Mouse (Mus musculus) gastrocnemius, adult 2 months (tissue): ENCODE measurements around the gene Araf. TPM values are rescaled to one million over a fixed set of nuclear protein-coding genes. Genes with fewer than 3 reads are reported as not detected.

Experiments used
- DNase-seq: peaks from one replicate; pipeline ENCODE4 v3.0.0; 2022
- H3K27ac ChIP-seq: fragments of 200-600 bp; 2 replicates; pipeline ENCODE4 v1.8.1; 2022; ENCODE audit warnings: mild to moderate bottlenecking
- H3K4me3 ChIP-seq: fragments of 200-600 bp; 2 replicates; pipeline ENCODE4 v1.8.1; 2022; ENCODE audit warnings: mild to moderate bottlenecking, moderate library complexity
- CTCF ChIP-seq: fragments of 200-600 bp; IDR thresholded peaks from 2 replicates; pipeline ENCODE4 v1.8.1; 2022; ENCODE audit warnings: antibody characterized with exemption, mild to moderate bottlenecking, moderate library complexity
- intact Hi-C: fragments of 180-260 bp; cut with DNase I; formaldehyde crosslinking; loops from one replicate; pipeline ENCODE4 v1.15.1; 2025
- microRNA-seq: library from miRNA; unstranded; fragments of <30 nt; microRNA quantifications from one replicate; pipeline ENCODE4 v1.2.0, GENCODE M21; 2021
- total RNA-seq, 2 experiments: library from RNA; stranded (reverse); gene quantifications; 2 replicates each; pipeline ENCODE4 v1.2.3; 2021

The Araf gene
- total RNA-seq, 2 experiments from 2014 or later, result 87.8 to 98.0 TPM

GRCm38 (mm10) chrX:20861453-20862104 is 64.0 kb downstream of the Araf start:
- H3K4me3 ChIP-seq, result no peak overlapping the region
- intact Hi-C loops, result no loop called here
- no peak for TF ChIP-seq CTCF
- H3K27ac ChIP-seq, result no peak overlapping the region
- DNase-seq, result no peak

- Histone ChIP-seq H3K27ac (peak overlapping the region; percentile 78), H3K4me3 (peak overlapping the region; percentile 56)
- peak; percentile 40 for DNase-seq
- intact Hi-C loops, result no loop called here
- no peak for TF ChIP-seq CTCF
Observed at GRCm38 (mm10) chrX:20862105-20863065, 64.8 kb downstream of the Araf start.

GRCm38 (mm10) chrX:20863161-20864101 is 65.8 kb downstream of the Araf start:
- Histone ChIP-seq H3K27ac (peak overlapping the region; percentile 78), H3K4me3 (peak overlapping the region; percentile 56)
- TF ChIP-seq CTCF, result no peak
- intact Hi-C loops, result no loop called here
- no peak for DNase-seq

GRCm38 (mm10) chrX:20868091-20868490 is 70.5 kb downstream of the Araf start:
- TF ChIP-seq CTCF, result no peak
- no peak overlapping the region for H3K27ac ChIP-seq
- no peak for DNase-seq
- intact Hi-C loops, result no loop called here
- H3K4me3 ChIP-seq, result no peak overlapping the region

- Histone ChIP-seq H3K27ac (no peak overlapping the region), H3K4me3 (no peak overlapping the region)
- intact Hi-C loops, result no loop called here
- DNase-seq, result no peak
- no peak for TF ChIP-seq CTCF
Observed at GRCm38 (mm10) chrX:20869203-20869602, 71.6 kb downstream of the Araf start.

- peak within 1 kb of the TSS; percentile 63 for H3K4me3 ChIP-seq
- peak; percentile 37 for DNase-seq
- intact Hi-C loops, result no loop called here
- no peak for TF ChIP-seq CTCF
- H3K27ac ChIP-seq, result peak within 1 kb of the TSS; percentile 12; the same call in 1 of the 2 replicates
Observed at GRCm38 (mm10) chrX:20869962-20870513, 72.4 kb downstream of the Araf start, which contains the start of gene Timp1. Gene Timp1, plus strand, starts transcription at chrX:20870166.

GRCm38 (mm10) chrX:20872928-20873500 is 75.4 kb downstream of the Araf start:
- TF ChIP-seq CTCF, result no peak
- no peak overlapping the region for H3K27ac ChIP-seq
- no peak overlapping the region for H3K4me3 ChIP-seq
- no peak for DNase-seq
- intact Hi-C loops, result no loop called here

GRCm38 (mm10) chrX:20875241-20875640 is 77.6 kb downstream of the Araf start:
- intact Hi-C loops, result no loop called here
- Histone ChIP-seq H3K27ac (no peak overlapping the region), H3K4me3 (no peak overlapping the region)
- DNase-seq, result no peak
- no peak for TF ChIP-seq CTCF

- no peak for TF ChIP-seq CTCF
- intact Hi-C loops, result no loop called here
- H3K27ac ChIP-seq, result no peak overlapping the region
- no peak overlapping the region for H3K4me3 ChIP-seq
- DNase-seq, result no peak
Observed at GRCm38 (mm10) chrX:20910074-20910473, 112.5 kb downstream of the Araf start.

Small RNA genes lying within 50 kb of the gene (microRNA-seq; reads per million reads assigned to microRNA genes)
- gene Gm24824 (not detected), gene Mir5617 (not detected)

Other genes with a start within 250 kb of the Araf start
- not detected for gene Rgn, start 248.0 kb upstream of the Araf start, total RNA-seq
- gene Rbm10, start 180.3 kb upstream of the Araf start, total RNA-seq, result 10 to 100 TPM in 1 of 2 experiments, 1 to 10 TPM in 1; 9.8 to 11.1 TPM
- gene Ndufb11, start 180.2 kb upstream of the Araf start, total RNA-seq, result 100 to 1,000 TPM; 399 to 541 TPM
- 100 to 1,000 TPM; 135 to 149 TPM for gene Uba1, start 139.5 kb upstream of the Araf start, total RNA-seq
- gene Cdk16, start 109.9 kb upstream of the Araf start, total RNA-seq, result 100 to 1,000 TPM; 119 to 130 TPM
- gene Usp11, start 93.9 kb upstream of the Araf start, total RNA-seq, result 1 to 10 TPM; 1.2 to 2.8 TPM
- gene Timp1, start 72.4 kb downstream of the Araf start, total RNA-seq, result 1 to 10 TPM in 1 of 2 experiments, under 1 TPM in 1; 0.48 to 3.0 TPM
- gene Syn1, start 123.2 kb downstream of the Araf start, total RNA-seq, result under 1 TPM in 1 of 2 experiments, not detected in 1; 0.06 TPM
- 1 to 10 TPM; 3.1 to 4.8 TPM for gene Cfp, start 133.7 kb downstream of the Araf start, total RNA-seq
- 1 to 10 TPM; 7.3 to 7.5 TPM for gene Elk1, start 152.8 kb downstream of the Araf start, total RNA-seq
- 10 to 100 TPM; 27.5 to 33.1 TPM for gene Uxt, start 164.2 kb downstream of the Araf start, total RNA-seq